Mouse (Mus musculus) liver, postnatal 0 days (tissue): ENCODE results near the gene Thap8.

Source experiments
- CTCF ChIP-seq: sonication (generic); IDR thresholded peaks from 2 replicates; pipeline ENCODE4 v1.5.1; 2016; ENCODE audit warnings: antibody characterized with exemption, low read depth
- EP300 ChIP-seq: IDR thresholded peaks from 2 replicates; pipeline ENCODE4 v1.6.1; 2016; ENCODE audit warnings: antibody characterized with exemption, low read depth, mild to moderate bottlenecking

- no peak for TF ChIP-seq CTCF
- no peak for TF ChIP-seq EP300
Measured at GRCm38 (mm10) chr7:30322285-30322667, 42.4 kb downstream of the Thap8 start.
